Mouse (Mus musculus) midbrain, embryonic 11.5 days (tissue): ENCODE measurements around the gene Eif4ebp2. TPM values are rescaled to one million over a fixed set of nuclear protein-coding genes. Genes with fewer than 3 reads are reported as not detected.
A peak's percentile ranks its signal among the peaks of the same experiment; 100 is the strongest.

Source experiments
- ATAC-seq: fragments of 200-750 bp; cut with Nextera tagmentation; 2 replicates; pipeline ENCODE4 v1.8.0; 2017; ENCODE audit warnings: moderate TSS enrichment, moderate library complexity; ENCODE audit not compliant: low FRiP score
- DNase-seq: peaks from one replicate; pipeline ENCODE4 v3.0.0; 2015; ENCODE audit warnings: low spot score; ENCODE audit errors: missing footprints
- H3K27ac ChIP-seq: fragments of 300-500 bp; sonication (generic); 2 replicates; pipeline ENCODE4 v1.5.1; 2014; ENCODE audit warnings: low read depth, low read length
- H3K27me3 ChIP-seq: fragments of 300-500 bp; sonication (generic); 2 replicates; pipeline ENCODE4 v1.6.1; 2014; ENCODE audit warnings: mild to moderate bottlenecking, low read length, moderate library complexity, mixed read lengths; ENCODE audit not compliant: control insufficient read depth, insufficient read depth
- H3K36me3 ChIP-seq: fragments of 300-500 bp; sonication (generic); 2 replicates; pipeline ENCODE4 v1.6.1; 2014; ENCODE audit warnings: mild to moderate bottlenecking, low read length, moderate library complexity, mixed read lengths; ENCODE audit not compliant: control insufficient read depth, insufficient read depth
- H3K4me1 ChIP-seq: fragments of 300-500 bp; sonication (generic); 2 replicates; pipeline ENCODE4 v1.6.1; 2014; ENCODE audit warnings: low read length; ENCODE audit not compliant: control insufficient read depth, insufficient read depth
- H3K4me2 ChIP-seq: fragments of 300-500 bp; sonication (generic); 2 replicates; pipeline ENCODE4 v1.6.1; 2014; ENCODE audit warnings: mild to moderate bottlenecking, moderate library complexity
- H3K4me3 ChIP-seq: fragments of 300-500 bp; sonication (generic); 2 replicates; pipeline ENCODE4 v1.5.1; 2014; ENCODE audit warnings: low read depth, low read length
- H3K9ac ChIP-seq: fragments of 300-500 bp; sonication (generic); 2 replicates; pipeline ENCODE4 v1.6.1; 2014; ENCODE audit warnings: low read length
- H3K9me3 ChIP-seq: fragments of 300-500 bp; sonication (generic); 2 replicates; pipeline ENCODE4 v1.6.1; 2016; ENCODE audit warnings: low read length; ENCODE audit not compliant: control insufficient read depth
- WGBS: fragments of 180-500 bp; shearing (Covaris S2); extraction: QIAGEN DNeasy Blood & Tissue Kit; methylation state at CpG from one replicate; pipeline ENCODE4 v1.1.7; 2014; 5-methylcytosine and 5-hydroxymethylcytosine counted together
- polyA plus RNA-seq: library from polyadenylated mRNA; unstranded; fragments of >200 nt; fragmentation: Nextera tagmentation; extraction: Ambion mirVana; gene quantifications from 2 replicates; pipeline ENCODE4 v1.2.1, GENCODE M21; 2014

Eif4ebp2 gene
- polyA plus RNA-seq, 1 experiment from 2014 or later: 32.6 TPM

DNA sequence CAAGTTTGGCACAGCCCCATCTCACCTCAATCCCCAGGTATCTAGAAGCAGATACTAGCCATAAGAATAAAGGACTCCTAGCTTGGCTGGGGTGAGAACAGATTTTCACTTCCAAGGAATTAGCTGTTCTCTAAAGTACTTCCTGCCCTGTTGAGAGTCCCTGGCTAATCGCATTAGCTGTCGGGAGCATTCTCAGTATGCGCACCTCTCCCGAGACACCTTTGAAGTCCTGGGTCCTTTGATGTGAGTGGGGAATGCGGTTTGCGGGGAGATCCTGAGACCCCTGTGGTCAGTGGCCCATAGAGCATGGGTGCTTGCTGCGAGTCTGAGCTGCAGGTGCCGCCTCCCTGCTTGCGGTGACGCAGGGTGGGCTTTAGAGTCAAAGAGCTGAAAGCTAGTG is 46.5 kb downstream of the Eif4ebp2 start:
- no peak overlapping the region for H3K9ac ChIP-seq
- no peak for DNase-seq
- WGBS: 6% methylated on average over 10 of the region's 10 CpGs
- no peaks in the 10 kb centered on the region for H3K27me3 ChIP-seq
- H3K4me1 ChIP-seq: peaks cover 8% of the 10 kb centered on the region
- H3K9me3 ChIP-seq: no peaks in the 10 kb centered on the region
- H3K4me2 ChIP-seq: no peak overlapping the region
- no peak for ATAC-seq
- H3K4me3 ChIP-seq: no peak overlapping the region
- H3K27ac ChIP-seq: no peak overlapping the region
- no peaks in the 10 kb centered on the region for H3K36me3 ChIP-seq

DNA sequence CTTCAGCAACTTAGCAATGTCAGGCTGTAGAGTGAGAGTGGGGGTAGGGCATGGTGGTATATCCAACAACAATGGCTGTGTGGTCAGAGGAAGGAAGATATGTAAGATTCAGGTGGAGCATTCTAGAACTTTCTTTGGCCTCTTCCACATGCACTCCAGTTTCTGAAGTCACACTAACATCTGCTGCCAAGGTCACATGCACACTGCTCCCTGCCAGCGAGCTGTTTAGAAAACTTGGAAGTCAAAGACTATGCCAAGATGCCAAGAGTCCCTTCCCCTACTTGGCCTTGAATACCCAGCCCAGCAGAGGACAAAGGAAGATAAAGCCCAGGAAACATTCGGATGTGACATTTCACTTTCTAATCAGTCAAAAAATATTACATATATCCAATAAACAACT is 49.5 kb downstream of the Eif4ebp2 start:
- no peak overlapping the region for H3K9ac ChIP-seq
- 92% methylated on average over 2 of the region's 2 CpGs for WGBS
- no peaks in the 10 kb centered on the region for H3K36me3 ChIP-seq
- no peak overlapping the region for H3K4me3 ChIP-seq
- H3K4me2 ChIP-seq: no peak overlapping the region
- H3K9me3 ChIP-seq: no peaks in the 10 kb centered on the region
- H3K27me3 ChIP-seq: no peaks in the 10 kb centered on the region
- ATAC-seq (no peak), DNase-seq (no peak)
- no peak overlapping the region for H3K27ac ChIP-seq
- no peaks in the 10 kb centered on the region for H3K4me1 ChIP-seq

DNA sequence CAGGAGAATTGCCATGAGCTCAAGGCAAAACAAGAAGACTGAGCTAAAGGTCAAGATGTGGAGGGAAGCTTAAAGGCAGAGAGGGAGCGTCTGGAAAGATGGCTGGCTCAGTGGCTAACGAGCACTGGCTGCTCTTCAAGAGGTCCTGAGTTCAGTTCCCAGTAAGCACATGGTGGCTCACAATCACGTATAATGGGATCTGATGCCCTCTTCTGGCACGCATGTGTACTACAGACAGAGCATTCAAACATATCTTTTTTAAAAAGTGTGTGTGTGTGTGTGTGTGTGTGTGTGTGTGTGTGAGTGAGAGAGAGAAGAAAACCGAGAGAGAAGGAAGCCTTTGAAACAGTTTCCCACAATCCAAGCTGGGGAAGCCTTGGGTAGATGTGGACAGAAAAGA is 50.0 kb downstream of the Eif4ebp2 start:
- Histone ChIP-seq H3K27me3 (no peaks in the 10 kb centered on the region), H3K9ac (no peak overlapping the region), H3K36me3 (no peaks in the 10 kb centered on the region), H3K4me3 (no peak overlapping the region), H3K9me3 (no peaks in the 10 kb centered on the region), H3K4me1 (no peaks in the 10 kb centered on the region), H3K4me2 (no peak overlapping the region), H3K27ac (no peak overlapping the region)
- no peak for DNase-seq
- WGBS: 66% methylated on average over 5 of the region's 5 CpGs
- ATAC-seq: no peak

DNA sequence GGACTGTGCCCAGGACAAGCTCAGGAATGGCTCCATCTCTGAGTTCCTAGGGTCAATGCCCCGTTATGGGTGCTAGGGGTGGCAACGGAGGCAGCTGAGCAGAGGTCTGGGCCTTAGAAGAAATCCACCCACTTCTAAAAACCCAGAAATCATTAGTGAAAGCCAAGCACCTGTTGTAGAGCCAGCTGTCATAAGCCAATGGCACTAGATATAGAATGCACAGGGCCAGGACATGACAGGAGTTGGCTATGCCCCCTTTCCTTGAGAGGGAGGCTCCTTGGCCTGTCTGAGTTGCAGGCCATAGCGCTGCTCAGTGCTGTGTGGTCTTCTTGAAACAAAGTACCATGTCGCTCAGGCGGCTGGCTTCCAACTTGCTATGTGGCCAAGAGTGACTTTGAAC is 52.1 kb downstream of the Eif4ebp2 start:
- no peaks in the 10 kb centered on the region for H3K4me1 ChIP-seq
- no peaks in the 10 kb centered on the region for H3K36me3 ChIP-seq
- H3K4me3 ChIP-seq: no peak overlapping the region
- ATAC-seq (no peak), DNase-seq (no peak)
- no peak overlapping the region for H3K4me2 ChIP-seq
- no peaks in the 10 kb centered on the region for H3K9me3 ChIP-seq
- WGBS: 86% methylated on average over 5 of the region's 5 CpGs
- no peak overlapping the region for H3K9ac ChIP-seq
- H3K27ac ChIP-seq: no peak overlapping the region
- H3K27me3 ChIP-seq: no peaks in the 10 kb centered on the region

DNA sequence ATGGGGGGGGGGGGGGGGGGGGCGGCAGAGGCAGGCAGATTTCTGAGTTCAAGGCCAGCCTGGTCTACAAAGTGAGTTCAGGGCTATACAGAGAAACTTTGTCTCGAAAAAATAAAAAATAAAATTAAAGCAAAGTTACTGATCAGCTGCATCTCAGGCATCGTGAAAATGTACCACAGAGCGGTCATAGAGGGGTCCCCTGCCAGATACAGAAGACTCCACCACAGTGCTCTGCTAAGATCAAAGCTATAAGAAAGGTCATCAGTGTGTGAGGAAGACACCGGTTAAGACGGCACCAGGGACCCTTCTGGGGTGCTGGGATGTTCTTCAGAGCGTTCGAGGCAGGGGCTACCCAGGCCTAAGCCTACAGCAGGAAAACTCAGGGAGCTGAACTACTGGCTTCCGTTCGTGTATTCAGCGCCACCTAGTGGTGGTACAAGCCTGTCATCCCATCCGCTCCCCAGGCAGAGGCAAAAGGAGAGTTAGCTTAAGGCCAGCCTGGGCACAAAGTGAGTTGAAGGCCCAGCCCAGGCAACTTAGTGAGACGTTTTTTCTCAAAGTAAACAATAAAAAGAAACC is 53.2 kb downstream of the Eif4ebp2 start:
- DNase-seq: peak; percentile 97
- H3K4me1 ChIP-seq: no peaks in the 10 kb centered on the region
- H3K4me3 ChIP-seq: no peak overlapping the region
- H3K27ac ChIP-seq: no peak overlapping the region
- no peak overlapping the region for H3K9ac ChIP-seq
- ATAC-seq: peak; percentile 76
- H3K4me2 ChIP-seq: no peak overlapping the region
- H3K36me3 ChIP-seq: no peaks in the 10 kb centered on the region
- 25% methylated on average over 13 of the region's 13 CpGs for WGBS
- H3K27me3 ChIP-seq: no peaks in the 10 kb centered on the region
- no peaks in the 10 kb centered on the region for H3K9me3 ChIP-seq

DNA sequence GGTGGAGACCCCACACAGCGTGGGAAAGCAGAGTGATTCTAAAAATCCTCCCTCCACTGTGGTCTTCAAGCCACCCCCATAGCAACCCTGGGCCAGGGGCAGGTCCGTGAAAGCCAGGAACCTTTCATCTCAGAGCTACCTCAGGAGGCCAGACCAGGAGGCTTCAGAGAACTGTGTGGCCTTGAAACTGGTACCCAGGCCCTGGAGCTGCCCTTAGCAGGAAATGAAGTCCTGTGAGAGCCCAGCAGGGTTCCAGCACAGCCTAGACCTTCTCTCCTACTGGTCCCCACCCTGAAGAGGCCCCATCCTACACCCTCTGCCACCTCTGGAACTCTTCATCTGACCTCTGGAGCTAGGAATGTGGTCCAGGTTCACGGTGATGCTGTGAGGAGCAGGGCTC is 54.3 kb downstream of the Eif4ebp2 start:
- DNase-seq (no peak), ATAC-seq (no peak)
- 46% methylated on average over 3 of the region's 3 CpGs for WGBS
- Histone ChIP-seq H3K4me3 (no peak overlapping the region), H3K36me3 (no peaks in the 10 kb centered on the region), H3K27ac (no peak overlapping the region), H3K9me3 (no peaks in the 10 kb centered on the region), H3K4me1 (no peaks in the 10 kb centered on the region), H3K27me3 (no peaks in the 10 kb centered on the region), H3K4me2 (no peak overlapping the region), H3K9ac (no peak overlapping the region)

DNA sequence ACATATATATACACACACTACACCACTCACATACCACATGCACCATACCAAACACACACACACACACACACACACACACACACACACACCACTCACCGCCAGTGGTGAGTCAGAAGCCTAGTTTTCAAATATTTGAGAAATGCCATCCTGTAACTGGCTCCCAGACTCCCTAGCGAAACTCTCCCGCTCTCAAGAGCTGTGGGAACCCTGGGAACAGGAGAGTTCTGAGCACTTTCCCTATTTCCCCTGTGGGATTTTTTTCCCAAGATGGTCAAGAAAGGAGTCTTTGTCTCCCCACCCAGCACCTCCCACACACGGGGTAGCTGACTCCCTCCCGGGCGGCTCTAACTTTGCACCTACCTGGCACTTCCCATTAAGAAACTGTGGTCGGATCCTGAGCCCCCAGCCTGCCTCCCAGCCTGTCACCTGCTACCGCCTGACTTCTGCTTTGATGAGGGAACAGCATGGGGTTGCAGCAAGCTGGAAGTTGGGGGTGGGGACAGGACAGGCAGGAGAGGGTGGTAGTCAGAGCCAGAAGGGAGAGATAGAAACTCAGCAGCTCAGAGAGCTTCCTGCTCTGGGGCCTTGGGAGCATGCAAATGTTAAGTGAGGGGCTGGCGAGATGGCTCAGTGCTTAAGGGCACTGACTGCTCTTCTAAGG is 57.9 kb downstream of the Eif4ebp2 start:
- H3K27me3 ChIP-seq: no peaks in the 10 kb centered on the region
- H3K4me2 ChIP-seq: no peak overlapping the region
- no peak for DNase-seq
- no peak overlapping the region for H3K4me3 ChIP-seq
- no peak for ATAC-seq
- no peak overlapping the region for H3K27ac ChIP-seq
- WGBS: 28% methylated on average over 9 of the region's 9 CpGs
- H3K9me3 ChIP-seq: no peaks in the 10 kb centered on the region
- no peaks in the 10 kb centered on the region for H3K4me1 ChIP-seq
- no peak overlapping the region for H3K9ac ChIP-seq
- H3K36me3 ChIP-seq: no peaks in the 10 kb centered on the region

DNA sequence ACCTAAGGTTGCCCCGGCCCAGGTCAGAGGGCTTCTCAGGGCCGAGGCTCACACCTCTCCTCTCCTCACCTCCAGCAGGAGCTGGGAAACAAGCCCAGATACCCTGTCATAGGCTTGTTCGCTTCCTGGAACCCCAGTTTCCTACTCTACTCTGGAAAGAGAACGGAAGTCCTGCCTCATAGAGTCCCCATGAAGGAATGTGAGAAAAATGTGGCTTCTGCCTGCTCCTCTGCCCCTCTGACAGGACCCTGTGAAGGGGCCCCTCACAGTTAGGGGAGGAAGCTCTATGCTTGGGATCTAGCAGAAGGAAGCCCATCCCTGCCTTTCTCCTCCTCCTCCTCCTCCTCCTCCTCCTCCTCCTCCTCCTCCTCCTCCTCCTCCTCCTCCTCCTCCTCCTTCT is 59.9 kb downstream of the Eif4ebp2 start:
- H3K4me2 ChIP-seq: no peak overlapping the region
- H3K4me1 ChIP-seq: peaks cover 5% of the 10 kb centered on the region
- H3K4me3 ChIP-seq: no peak overlapping the region
- DNase-seq (no peak), ATAC-seq (no peak)
- H3K9me3 ChIP-seq: no peaks in the 10 kb centered on the region
- 63% methylated on average over 4 of the region's 4 CpGs for WGBS
- no peak overlapping the region for H3K27ac ChIP-seq
- H3K27me3 ChIP-seq: no peaks in the 10 kb centered on the region
- H3K36me3 ChIP-seq: no peaks in the 10 kb centered on the region
- no peak overlapping the region for H3K9ac ChIP-seq

DNA sequence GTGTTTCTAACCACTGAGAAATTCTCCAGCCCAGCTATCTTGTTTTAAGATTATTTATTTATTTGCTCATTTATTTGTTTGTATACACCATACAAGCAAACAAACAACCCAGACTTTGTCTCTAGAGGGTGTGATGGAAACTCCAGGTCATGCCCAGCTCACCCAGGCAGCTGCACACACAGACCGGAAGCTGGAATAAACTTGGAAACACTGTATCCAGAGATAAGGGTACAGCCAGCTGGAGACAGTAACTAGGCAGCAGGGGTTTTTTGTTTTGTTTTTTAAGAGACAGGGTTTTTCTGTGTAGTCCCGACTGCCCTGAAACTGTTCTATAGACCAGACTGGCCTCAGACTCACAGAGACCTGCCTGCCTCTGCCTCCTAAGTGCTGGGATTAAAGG is 62.3 kb downstream of the Eif4ebp2 start:
- Histone ChIP-seq H3K4me2 (no peak overlapping the region), H3K9ac (no peak overlapping the region), H3K4me3 (no peak overlapping the region), H3K27me3 (no peaks in the 10 kb centered on the region), H3K9me3 (no peaks in the 10 kb centered on the region), H3K4me1 (peaks cover 5% of the 10 kb centered on the region), H3K36me3 (no peaks in the 10 kb centered on the region), H3K27ac (no peak overlapping the region)
- no peak for DNase-seq
- 72% methylated on average over 2 of the region's 2 CpGs for whole genome bisulfite sequencing
- ATAC-seq: no peak
